Mouse (Mus musculus) E14TG2a.4 (cell line): ENCODE measurements around the gene Abr.

ENCODE experiments used
- CTCF ChIP-seq: conservative IDR thresholded peaks from 2 replicates; pipeline ENCODE4 v1.5.1; 2014; ENCODE audit warnings: low read length
- NANOG ChIP-seq: IDR thresholded peaks from 2 replicates; pipeline ENCODE4 v1.6.1; 2014; ENCODE audit warnings: borderline replicate concordance, low read length, mixed read lengths
- POU5F1 ChIP-seq: IDR thresholded peaks from 2 replicates; pipeline ENCODE4 v1.6.1; 2014; ENCODE audit warnings: low read length, borderline replicate concordance

- TF ChIP-seq CTCF = peak; percentile 88
- no peak for TF ChIP-seq POU5F1
- TF ChIP-seq NANOG = no peak
Observed at GRCm38 (mm10) chr11:76387097-76387496, 235.0 kb downstream of the Abr start.
